Mouse (Mus musculus) lung, postnatal 0 days (tissue): ENCODE measurements at regions not wholly inside any gene's neighbourhood (a gene's known extent, or its start where the extent isn't known, plus 50 kb on each side); places are given as distances from the start of the nearest gene placed in this dataset.
A peak's percentile ranks its signal among the peaks of the same experiment; 100 is the strongest.

Experiments
- ATAC-seq: fragments of 200-750 bp; cut with Nextera tagmentation; 2 replicates; pipeline ENCODE4 v1.8.0; 2017; ENCODE audit warnings: moderate library complexity
- DNase-seq: peaks from one replicate; pipeline ENCODE4 v3.0.0-alpha.2; 2016; ENCODE audit warnings: low spot score
- H3K27ac ChIP-seq: fragments of 300-500 bp; sonication (generic); 2 replicates; pipeline ENCODE4 v1.5.1; 2014; ENCODE audit warnings: antibody characterized with exemption, mild to moderate bottlenecking, low read length, mixed read lengths
- H3K27me3 ChIP-seq: fragments of 300-500 bp; sonication (generic); replicated peaks from 2 replicates; pipeline ENCODE4 v1.6.1; 2014; ENCODE audit warnings: low read length, mixed read lengths; ENCODE audit not compliant: insufficient read depth
- H3K36me3 ChIP-seq: fragments of 300-500 bp; sonication (generic); 2 replicates; pipeline ENCODE4 v1.6.1; 2014; ENCODE audit warnings: low read length, mixed read lengths; ENCODE audit not compliant: insufficient read depth
- H3K4me1 ChIP-seq: fragments of 300-500 bp; sonication (generic); 2 replicates; pipeline ENCODE4 v1.6.1; 2014; ENCODE audit warnings: antibody characterized with exemption, low read depth, low read length, mixed read lengths; ENCODE audit not compliant: insufficient read depth
- H3K4me2 ChIP-seq: fragments of 300-500 bp; sonication (generic); replicated peaks from 2 replicates; pipeline ENCODE4 v1.6.1; 2014; ENCODE audit warnings: low read depth, mild to moderate bottlenecking, low read length, moderate library complexity, mixed read lengths
- H3K4me3 ChIP-seq: fragments of 300-500 bp; sonication (generic); 2 replicates; pipeline ENCODE4 v1.5.1; 2014; ENCODE audit warnings: low read depth, low read length
- H3K9ac ChIP-seq: fragments of 300-500 bp; sonication (generic); replicated peaks from 2 replicates; pipeline ENCODE4 v1.6.1; 2014; ENCODE audit warnings: low read depth, mild to moderate bottlenecking
- H3K9me3 ChIP-seq: fragments of 300-500 bp; sonication (generic); 2 replicates; pipeline ENCODE4 v1.6.1; 2016; ENCODE audit warnings: low read length, mixed read lengths
- CTCF ChIP-seq: IDR thresholded peaks from 2 replicates; pipeline ENCODE4 v1.5.1; 2016; ENCODE audit warnings: antibody characterized with exemption, mild to moderate bottlenecking
- EP300 ChIP-seq: IDR thresholded peaks from 2 replicates; pipeline ENCODE4 v1.6.1; 2016; ENCODE audit warnings: antibody characterized with exemption, mild to moderate bottlenecking, control low read depth
- WGBS: fragments of 180-500 bp; shearing (Covaris S2); extraction: QIAGEN DNeasy Blood & Tissue Kit; methylation state at CpG from one replicate; pipeline ENCODE4 v1.1.7; 2014; 5-methylcytosine and 5-hydroxymethylcytosine counted together

DNA sequence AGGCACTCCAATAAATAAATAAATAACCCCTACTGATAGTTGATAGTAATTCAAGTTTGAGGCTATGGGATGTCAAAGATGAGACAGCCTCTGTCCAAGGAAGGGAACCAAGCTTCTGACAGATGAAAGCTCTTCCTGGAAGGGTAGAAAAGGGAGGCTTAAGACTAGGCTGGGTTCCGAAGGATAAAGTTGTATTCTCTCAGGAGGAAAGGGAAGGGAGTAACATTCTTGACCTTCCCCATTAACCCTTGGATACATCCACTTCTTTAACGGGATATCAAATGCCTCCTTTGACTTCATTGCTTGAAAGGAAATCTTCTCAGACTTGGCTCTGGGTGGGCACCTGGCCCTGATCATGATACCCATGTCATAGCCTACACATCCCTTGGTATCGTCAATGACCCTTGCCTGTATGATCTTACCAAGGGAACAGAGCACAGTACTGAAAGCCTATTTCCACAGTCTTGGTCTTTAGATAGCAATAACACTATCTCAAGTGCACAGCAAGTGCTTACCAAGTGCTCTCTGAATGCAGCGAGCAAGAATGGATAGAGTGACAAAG lies 607.4 kb upstream of the Cdh5 start:
- TF ChIP-seq CTCF (no peak), EP300 (no peak)

DNA sequence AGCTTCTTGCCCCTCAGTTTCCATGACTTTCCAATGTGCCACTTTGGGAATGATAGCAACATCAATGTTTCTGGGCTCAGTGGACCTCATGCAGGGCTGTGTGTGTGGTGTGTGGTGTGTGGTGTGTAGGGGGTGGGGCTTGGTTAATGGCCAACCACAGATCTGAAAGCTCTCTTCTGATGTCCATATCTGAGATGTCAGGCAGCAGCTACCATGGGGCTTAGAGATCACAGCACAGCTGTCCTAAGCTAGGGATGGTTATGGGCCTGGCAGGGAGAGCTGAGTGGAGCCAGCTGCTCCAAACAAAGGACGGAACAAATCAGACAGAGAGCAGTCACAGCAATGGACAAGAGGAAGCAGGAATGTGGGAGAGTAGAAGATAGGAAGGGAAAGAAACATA lies 606.8 kb upstream of the Cdh5 start:
- Histone ChIP-seq H3K4me2 (no peak overlapping the region), H3K9ac (no peak overlapping the region), H3K27ac (peak overlapping the region; percentile 47; the same call in 1 of the 2 replicates), H3K36me3 (no peaks in the 10 kb centered on the region), H3K27me3 (no peaks in the 10 kb centered on the region), H3K9me3 (no peaks in the 10 kb centered on the region), H3K4me3 (no peak overlapping the region), H3K4me1 (no peaks in the 10 kb centered on the region)
- peak; percentile 92 for ATAC-seq
- 57% methylated on average over 1 of the region's 1 CpGs for WGBS
- no peak for TF ChIP-seq CTCF
- peak; percentile 54 for TF ChIP-seq EP300
- DNase-seq: peak; percentile 67

More for the DNA sequence above, 607.4 kb upstream of the Cdh5 start:
- DNase-seq: no peak
- H3K9ac ChIP-seq: no peak overlapping the region
- H3K27ac ChIP-seq: peak overlapping the region; percentile 38; the same call in 1 of the 2 replicates
- H3K9me3 ChIP-seq: no peaks in the 10 kb centered on the region
- H3K4me1 ChIP-seq: no peaks in the 10 kb centered on the region
- 80% methylated on average over 4 of the region's 4 CpGs for WGBS
- no peak overlapping the region for H3K4me2 ChIP-seq
- no peaks in the 10 kb centered on the region for H3K27me3 ChIP-seq
- ATAC-seq: no peak
- H3K4me3 ChIP-seq: no peak overlapping the region
- no peaks in the 10 kb centered on the region for H3K36me3 ChIP-seq

DNA sequence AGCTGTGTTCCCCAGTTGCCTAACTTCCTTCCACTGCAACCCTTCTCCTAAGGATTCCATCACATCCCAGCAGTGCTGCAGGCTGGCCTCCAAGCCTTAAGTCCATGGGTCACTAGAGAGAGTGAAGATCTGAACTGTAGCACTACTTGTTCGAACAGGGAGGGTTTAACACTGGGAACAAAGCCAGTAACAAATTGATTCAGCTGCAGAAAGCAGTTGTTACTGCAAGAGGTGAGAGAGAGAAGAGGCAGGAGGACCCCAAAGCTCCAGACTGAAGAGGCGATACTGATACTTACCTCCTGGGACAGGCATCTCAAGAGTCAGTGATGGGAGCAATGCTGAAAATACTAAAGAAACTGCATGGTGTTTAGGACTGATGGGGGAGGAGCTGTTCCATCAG lies 600.1 kb upstream of the Cdh5 start:
- TF ChIP-seq EP300 (peak; percentile 90), CTCF (no peak)
- Histone ChIP-seq H3K4me3 (no peak overlapping the region), H3K27ac (no peak overlapping the region), H3K4me1 (no peaks in the 10 kb centered on the region), H3K9ac (no peak overlapping the region), H3K9me3 (no peaks in the 10 kb centered on the region), H3K27me3 (no peaks in the 10 kb centered on the region), H3K36me3 (no peaks in the 10 kb centered on the region), H3K4me2 (no peak overlapping the region)
- ATAC-seq (peak; percentile 94), DNase-seq (peak; percentile 93)
- WGBS: 43% methylated on average over 2 of the region's 2 CpGs

DNA sequence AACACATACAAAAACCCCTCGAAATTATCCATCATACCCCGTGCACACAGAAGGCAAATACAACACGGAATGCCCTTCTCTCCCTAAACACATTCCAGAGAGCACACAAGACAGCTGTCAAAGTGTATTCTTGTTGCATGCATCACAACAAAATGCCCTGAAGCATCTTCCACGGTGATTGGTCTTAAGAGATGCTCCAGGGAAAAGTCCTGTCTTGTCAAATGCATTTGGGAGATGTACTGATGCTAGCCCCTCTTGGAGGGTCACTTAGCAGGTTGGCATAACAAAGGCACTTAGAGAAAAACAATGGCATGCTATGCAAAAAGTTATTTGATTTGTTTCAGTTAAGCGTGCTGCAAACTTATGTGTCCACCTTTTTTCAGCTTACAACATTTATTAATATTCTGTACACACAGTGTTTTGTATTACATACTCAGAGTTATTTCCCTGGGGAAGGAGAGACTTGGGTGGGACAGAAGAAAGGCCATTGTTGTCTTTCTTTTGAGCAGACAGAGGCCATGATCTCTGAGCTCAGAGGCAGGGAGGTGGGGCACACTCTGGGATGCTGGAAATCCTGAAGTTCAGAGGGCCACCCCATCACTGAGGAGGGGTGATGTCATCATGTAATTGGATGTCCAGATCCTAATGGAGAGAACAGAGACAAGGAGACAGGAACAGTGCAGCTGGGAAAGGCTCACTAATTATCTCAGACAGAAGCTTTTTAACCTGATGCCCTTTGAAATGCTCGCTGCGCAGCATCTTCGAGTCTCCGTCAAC lies 598.2 kb upstream of the Cdh5 start:
- WGBS: 78% methylated on average over 9 of the region's 9 CpGs
- DNase-seq (no peak), ATAC-seq (no peak)
- no peak overlapping the region for H3K4me3 ChIP-seq
- no peak overlapping the region for H3K27ac ChIP-seq
- H3K36me3 ChIP-seq: no peaks in the 10 kb centered on the region
- H3K4me2 ChIP-seq: no peak overlapping the region
- no peaks in the 10 kb centered on the region for H3K4me1 ChIP-seq
- no peak for TF ChIP-seq EP300
- no peak for TF ChIP-seq CTCF
- H3K9ac ChIP-seq: no peak overlapping the region
- H3K27me3 ChIP-seq: no peaks in the 10 kb centered on the region
- H3K9me3 ChIP-seq: no peaks in the 10 kb centered on the region

DNA sequence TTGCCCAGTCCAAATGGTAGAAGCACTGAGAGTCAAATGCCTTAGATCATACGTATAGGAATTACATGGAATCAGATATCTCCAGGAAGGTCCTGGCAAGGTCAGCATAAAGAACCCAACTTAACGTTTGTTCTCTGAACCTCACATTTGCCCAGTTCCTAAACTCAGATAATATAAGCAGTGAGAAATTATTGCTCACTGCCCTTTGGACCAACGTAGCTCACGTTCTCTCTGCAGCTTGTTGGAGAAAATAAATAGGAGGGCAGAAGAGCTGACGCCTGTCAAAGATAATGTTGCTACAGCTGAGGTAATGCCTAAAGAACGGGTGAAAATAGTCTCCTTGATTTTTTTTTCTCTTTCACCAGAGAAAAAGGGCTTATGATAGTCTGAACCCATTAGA lies 595.1 kb upstream of the Cdh5 start:
- Histone ChIP-seq H3K27ac (no peak overlapping the region), H3K4me3 (no peak overlapping the region), H3K9me3 (no peaks in the 10 kb centered on the region), H3K9ac (no peak overlapping the region), H3K36me3 (no peaks in the 10 kb centered on the region), H3K27me3 (no peaks in the 10 kb centered on the region), H3K4me2 (no peak overlapping the region), H3K4me1 (no peaks in the 10 kb centered on the region)
- DNase-seq (no peak), ATAC-seq (no peak)
- WGBS: 32% methylated on average over 6 of the region's 6 CpGs
- no peak for TF ChIP-seq CTCF
- no peak for TF ChIP-seq EP300

DNA sequence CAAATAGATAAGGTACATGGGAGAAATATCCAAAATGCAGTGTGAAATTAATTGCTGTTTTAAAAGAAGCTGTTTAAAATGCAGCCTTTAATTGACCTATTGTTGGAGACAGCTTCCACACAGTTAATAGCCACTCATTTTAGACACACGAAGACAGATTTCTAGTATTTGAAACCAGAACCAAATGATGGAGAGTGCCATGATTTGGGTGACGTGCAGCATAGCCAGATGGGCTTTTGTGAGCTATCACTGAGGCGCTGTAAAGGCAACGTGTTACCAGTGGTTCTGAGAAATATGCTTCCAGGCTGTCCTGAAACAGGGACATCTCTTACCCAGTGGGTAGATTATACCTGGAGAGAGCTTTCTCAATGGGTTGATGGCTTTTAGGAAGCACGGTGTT lies 594.4 kb upstream of the Cdh5 start:
- Histone ChIP-seq H3K9me3 (no peaks in the 10 kb centered on the region), H3K36me3 (no peaks in the 10 kb centered on the region), H3K27ac (no peak overlapping the region), H3K4me3 (no peak overlapping the region), H3K4me1 (no peaks in the 10 kb centered on the region), H3K9ac (no peak overlapping the region), H3K4me2 (no peak overlapping the region), H3K27me3 (no peaks in the 10 kb centered on the region)
- 72% methylated on average over 5 of the region's 5 CpGs for WGBS
- ATAC-seq: no peak
- DNase-seq: no peak
- TF ChIP-seq EP300: no peak
- no peak for TF ChIP-seq CTCF
